Mouse (Mus musculus) kidney, embryonic 15.5 days (tissue): Measurements from ENCODE around the gene Smyd1. TPM values are rescaled to one million over a fixed set of nuclear protein-coding genes. Genes with fewer than 3 reads are reported as not detected.
A peak's percentile ranks its signal among the peaks of the same experiment; 100 is the strongest.

ENCODE experiments used
- ATAC-seq: fragments of 200-750 bp; cut with Nextera tagmentation; replicated peaks from 2 replicates; pipeline ENCODE4 v1.8.0; 2017; ENCODE audit warnings: moderate TSS enrichment; ENCODE audit not compliant: low FRiP score
- H3K27ac ChIP-seq: fragments of 300-500 bp; sonication (generic); 2 replicates; pipeline ENCODE4 v1.5.1; 2015; ENCODE audit warnings: mild to moderate bottlenecking, inconsistent platforms
- H3K27me3 ChIP-seq: fragments of 300-500 bp; sonication (generic); 2 replicates; pipeline ENCODE4 v1.6.1; 2015; ENCODE audit warnings: inconsistent platforms
- H3K36me3 ChIP-seq: fragments of 300-500 bp; sonication (generic); 2 replicates; pipeline ENCODE4 v1.6.1; 2015; ENCODE audit warnings: inconsistent platforms
- H3K4me1 ChIP-seq: fragments of 300-500 bp; sonication (generic); 2 replicates; pipeline ENCODE4 v1.6.1; 2015; ENCODE audit warnings: inconsistent platforms
- H3K4me2 ChIP-seq: fragments of 300-500 bp; sonication (generic); 2 replicates; pipeline ENCODE4 v1.6.1; 2015; ENCODE audit warnings: moderate library complexity, mild to moderate bottlenecking, inconsistent platforms
- H3K4me3 ChIP-seq: fragments of 300-500 bp; sonication (generic); replicated peaks from 2 replicates; pipeline ENCODE4 v1.5.1; 2015; ENCODE audit warnings: mild to moderate bottlenecking, inconsistent platforms
- H3K9ac ChIP-seq: fragments of 300-500 bp; sonication (generic); 2 replicates; pipeline ENCODE4 v1.6.1; 2015; ENCODE audit warnings: mild to moderate bottlenecking, inconsistent platforms
- H3K9me3 ChIP-seq: fragments of 300-500 bp; sonication (generic); replicated peaks from 2 replicates; pipeline ENCODE4 v1.6.1; 2016; ENCODE audit warnings: inconsistent platforms
- WGBS: fragments of 180-500 bp; shearing (Covaris S2); methylation state at CpG from one replicate; pipeline ENCODE4 v1.1.7; 2015; ENCODE audit warnings: mixed read lengths; 5-methylcytosine and 5-hydroxymethylcytosine counted together
- microRNA-seq: library from miRNA; unstranded; fragments of <30 nt; microRNA quantifications from one replicate; pipeline ENCODE4, GENCODE M21; 2016
- polyA plus RNA-seq: library from polyadenylated mRNA; unstranded; fragments of >200 nt; fragmentation: Nextera tagmentation; extraction: Ambion mirVana; gene quantifications from 2 replicates; pipeline ENCODE4 v1.2.1, GENCODE M21; 2015

Gene Smyd1
- polyA plus RNA-seq, 1 experiment from 2014 or later: 0.82 TPM

DNA sequence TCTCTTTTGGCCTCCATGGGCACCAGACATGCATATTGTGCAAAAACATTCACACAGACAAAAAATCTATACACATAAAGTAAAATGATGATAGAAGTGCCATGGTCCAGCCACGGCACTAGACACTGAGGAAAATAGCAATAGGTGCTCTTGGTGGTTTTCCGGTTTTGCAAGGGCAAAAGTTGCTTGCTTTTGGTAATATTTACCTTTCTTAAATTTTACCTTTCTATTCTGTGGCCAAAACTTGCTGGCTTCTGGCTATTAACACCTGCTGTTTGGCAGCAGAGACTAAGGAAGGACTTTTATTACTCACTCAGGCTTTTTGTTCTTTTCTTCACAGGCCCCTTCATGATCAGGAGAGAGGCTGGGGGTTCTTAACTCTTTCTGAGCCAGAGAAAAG lies 131.5 kb downstream of the Smyd1 start:
- Histone ChIP-seq H3K9me3 (no peaks in the 10 kb centered on the region), H3K9ac (no peak overlapping the region), H3K4me2 (no peak overlapping the region), H3K27me3 (no peaks in the 10 kb centered on the region), H3K4me3 (no peak overlapping the region), H3K27ac (no peak overlapping the region), H3K36me3 (no peaks in the 10 kb centered on the region), H3K4me1 (no peaks in the 10 kb centered on the region)
- WGBS: 80% methylated on average over 2 of the region's 2 CpGs
- ATAC-seq: no peak

DNA sequence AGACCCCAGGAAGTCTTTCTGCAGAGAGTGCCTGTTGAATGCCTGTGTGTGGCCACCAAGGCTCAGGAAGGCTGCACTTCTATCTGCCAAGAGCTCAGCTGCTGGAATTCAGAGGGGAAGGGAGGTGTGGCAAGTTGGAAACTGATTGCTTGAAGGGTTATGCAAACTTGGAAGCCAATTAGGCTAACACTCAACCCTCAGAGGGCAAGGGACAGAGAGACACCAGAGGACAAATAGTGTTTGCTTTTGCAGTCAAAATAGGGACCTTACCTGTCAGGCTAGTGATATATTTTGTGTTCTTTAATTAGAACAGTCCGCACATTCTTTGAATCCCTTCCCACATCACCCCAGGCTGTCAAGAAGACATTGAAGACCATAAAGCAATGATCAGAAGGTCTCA lies 132.5 kb downstream of the Smyd1 start:
- ATAC-seq: no peak
- Histone ChIP-seq H3K9me3 (no peaks in the 10 kb centered on the region), H3K27ac (no peak overlapping the region), H3K36me3 (no peaks in the 10 kb centered on the region), H3K4me2 (no peak overlapping the region), H3K4me3 (no peak overlapping the region), H3K9ac (no peak overlapping the region), H3K4me1 (no peaks in the 10 kb centered on the region), H3K27me3 (no peaks in the 10 kb centered on the region)
- 21% methylated on average over 1 of the region's 1 CpGs for WGBS

DNA sequence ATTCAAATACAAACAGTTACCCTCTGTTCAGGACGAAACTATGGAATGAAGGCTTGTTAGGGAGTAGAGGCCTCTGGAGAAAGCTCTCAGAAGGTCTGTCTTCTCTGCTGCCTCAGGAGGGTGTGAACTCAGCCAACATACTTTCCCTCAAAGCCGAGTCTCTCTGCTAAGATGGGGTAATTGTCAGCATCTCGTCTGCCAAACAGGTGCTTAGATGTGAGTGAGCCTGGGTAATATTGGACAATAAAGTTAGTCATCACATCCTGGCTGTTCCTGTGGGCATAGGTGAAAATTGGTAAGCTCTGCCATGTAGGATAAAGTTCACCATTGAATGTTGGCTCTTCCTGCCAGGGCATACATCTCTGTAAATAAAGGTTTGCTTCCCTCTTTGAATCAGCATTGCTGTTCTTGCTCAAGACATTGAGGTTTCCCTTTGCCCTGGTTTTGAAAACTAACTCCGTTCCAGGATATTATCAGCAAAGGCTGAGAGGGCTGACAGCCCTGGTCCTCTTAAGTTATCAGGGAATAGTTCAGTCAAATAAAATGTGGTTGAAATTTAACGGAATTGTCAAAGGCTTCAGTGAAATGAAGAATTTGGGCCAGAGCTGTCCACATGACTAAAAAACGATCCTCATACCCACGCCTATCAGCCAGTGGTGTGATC lies 137.0 kb downstream of the Smyd1 start:
- Histone ChIP-seq H3K27ac (no peak overlapping the region), H3K36me3 (no peaks in the 10 kb centered on the region), H3K4me3 (no peak overlapping the region), H3K27me3 (no peaks in the 10 kb centered on the region), H3K4me1 (no peaks in the 10 kb centered on the region), H3K9me3 (no peaks in the 10 kb centered on the region), H3K4me2 (no peak overlapping the region), H3K9ac (no peak overlapping the region)
- WGBS: 81% methylated on average over 7 of the region's 7 CpGs
- ATAC-seq: no peak

DNA sequence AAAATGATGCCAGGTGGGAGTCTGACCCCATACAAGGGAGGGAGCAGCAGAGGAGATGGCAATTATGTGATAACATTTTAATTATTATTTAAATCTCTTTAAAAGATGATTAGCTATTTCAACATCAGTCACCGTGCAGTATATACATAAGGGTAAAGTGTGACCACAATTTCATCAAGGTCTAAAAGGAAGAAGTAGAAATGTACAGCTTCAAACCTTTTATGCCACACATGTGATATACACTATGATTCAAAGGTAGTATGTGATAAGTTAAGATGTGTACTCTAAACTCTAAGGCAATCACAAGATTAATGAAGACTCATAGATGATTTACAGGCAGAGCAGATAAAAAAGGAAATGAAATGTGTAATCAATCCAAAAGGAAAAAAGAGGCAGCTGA lies 141.4 kb downstream of the Smyd1 start:
- Histone ChIP-seq H3K36me3 (no peaks in the 10 kb centered on the region), H3K27ac (no peak overlapping the region), H3K4me2 (no peak overlapping the region), H3K4me3 (no peak overlapping the region), H3K27me3 (no peaks in the 10 kb centered on the region), H3K9me3 (no peaks in the 10 kb centered on the region), H3K4me1 (no peaks in the 10 kb centered on the region), H3K9ac (no peak overlapping the region)
- WGBS: 88% methylated on average over 1 of the region's 1 CpGs
- ATAC-seq: no peak

- Histone ChIP-seq H3K4me1 (no peaks in the 10 kb centered on the region), H3K9me3 (no peaks in the 10 kb centered on the region), H3K27me3 (no peaks in the 10 kb centered on the region), H3K4me3 (no peak overlapping the region), H3K27ac (no peak overlapping the region), H3K36me3 (no peaks in the 10 kb centered on the region), H3K9ac (no peak overlapping the region), H3K4me2 (no peak overlapping the region)
- ATAC-seq: no peak
- WGBS: 79% methylated on average over 10 of the region's 10 CpGs
Observed at GRCm38 (mm10) chr6:71172812-71173580, 149.0 kb downstream of the Smyd1 start.

DNA sequence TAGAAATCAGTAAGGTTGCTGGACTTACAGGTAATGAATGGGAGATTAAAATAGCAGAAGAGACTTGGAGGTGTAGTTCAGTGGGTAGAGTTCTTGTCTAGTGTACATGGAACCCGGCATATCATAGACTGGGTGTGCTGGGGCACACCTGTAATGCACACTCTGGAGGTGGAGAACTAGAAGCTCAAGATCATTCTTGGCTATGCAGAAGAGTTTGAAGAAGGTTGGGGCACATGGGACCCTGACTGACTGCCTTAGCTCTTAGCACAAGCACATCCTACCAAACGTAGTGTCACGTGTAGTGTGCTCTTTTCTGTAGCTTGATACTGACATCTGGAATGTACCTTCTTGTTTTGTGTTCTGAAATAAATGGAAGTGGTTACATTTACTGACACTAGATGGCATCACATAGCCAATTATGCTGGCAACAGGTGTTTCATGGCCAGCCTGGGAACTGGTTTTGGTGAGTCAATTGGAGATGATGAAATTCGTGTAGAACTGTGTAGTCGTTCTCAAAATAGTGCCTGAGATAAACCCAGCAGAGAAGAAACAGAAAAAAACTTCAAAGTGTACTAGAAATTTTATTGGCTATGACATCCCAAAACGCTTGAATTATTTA lies 155.4 kb downstream of the Smyd1 start:
- Histone ChIP-seq H3K36me3 (no peaks in the 10 kb centered on the region), H3K9me3 (no peaks in the 10 kb centered on the region), H3K9ac (no peak overlapping the region), H3K4me3 (no peak overlapping the region), H3K27me3 (no peaks in the 10 kb centered on the region), H3K4me1 (peaks cover 3% of the 10 kb centered on the region; the same call in 1 of the 2 replicates), H3K4me2 (no peak overlapping the region), H3K27ac (no peak overlapping the region)
- no peak for ATAC-seq
- 42% methylated on average over 6 of the region's 6 CpGs for WGBS

- WGBS: 25% methylated on average over 6 of the region's 6 CpGs
- peak; percentile 54; the same call in 1 of the 2 replicates for ATAC-seq
Observed at GRCm38 (mm10) chr6:71164394-71164793, 157.6 kb downstream of the Smyd1 start.

More at GRCm38 (mm10) chr6:71164394-71164793, 157.6 kb downstream of the Smyd1 start:
- Histone ChIP-seq H3K4me1 (peaks cover 3% of the 10 kb centered on the region; the same call in 1 of the 2 replicates), H3K4me2 (no peak overlapping the region), H3K9me3 (no peaks in the 10 kb centered on the region), H3K4me3 (no peak overlapping the region), H3K36me3 (no peaks in the 10 kb centered on the region), H3K27me3 (no peaks in the 10 kb centered on the region), H3K9ac (no peak overlapping the region), H3K27ac (no peak overlapping the region)

Small RNA genes lying within 50 kb of the gene (microRNA-seq; reads per million reads assigned to microRNA genes)
- gene Mir8112: 14.2 reads per million, percentile 34 among the genes with 10 or more reads in this experiment

Other genes starting within 250 kb of the Smyd1 start
- gene Thnsl2, start 177.8 kb downstream of the Smyd1 start, polyA plus RNA-seq: 36.7 and 39.9 TPM in 2 replicates
- gene Fabp1, start 122.4 kb downstream of the Smyd1 start, polyA plus RNA-seq: 3.5 and 4.4 TPM in 2 replicates
- gene Krcc1, start 50.6 kb downstream of the Smyd1 start, polyA plus RNA-seq: 54.4 and 56.0 TPM in 2 replicates
- 0.13 TPM in 1 of 2 replicates, not detected in the other for gene Cd8b1, start 555 bp upstream of the Smyd1 start, polyA plus RNA-seq
- 0.09 and 0.13 TPM in 2 replicates for gene Cd8a, start 51.2 kb upstream of the Smyd1 start, polyA plus RNA-seq
- 14.1 and 14.7 TPM in 2 replicates for gene Rmnd5a, start 118.4 kb upstream of the Smyd1 start, polyA plus RNA-seq
- 16.7 and 17.2 TPM in 2 replicates for gene Rnf103, start 171.7 kb upstream of the Smyd1 start, polyA plus RNA-seq
- 62.3 and 67.2 TPM in 2 replicates for gene Chmp3, start 221.6 kb upstream of the Smyd1 start, polyA plus RNA-seq